Mouse (Mus musculus) cerebellum, adult 11-12 months (tissue): ENCODE data around the gene Smpd4.
"Not testable (repeated sequence)": the region's sequence is repeated elsewhere in the genome, so short reads cannot be mapped to it uniquely, and the experiment has no call there.

ENCODE experiments used
- DNase-seq: peaks from one replicate; pipeline ENCODE4 v3.0.0; 2022

The Smpd4 gene

DNA sequence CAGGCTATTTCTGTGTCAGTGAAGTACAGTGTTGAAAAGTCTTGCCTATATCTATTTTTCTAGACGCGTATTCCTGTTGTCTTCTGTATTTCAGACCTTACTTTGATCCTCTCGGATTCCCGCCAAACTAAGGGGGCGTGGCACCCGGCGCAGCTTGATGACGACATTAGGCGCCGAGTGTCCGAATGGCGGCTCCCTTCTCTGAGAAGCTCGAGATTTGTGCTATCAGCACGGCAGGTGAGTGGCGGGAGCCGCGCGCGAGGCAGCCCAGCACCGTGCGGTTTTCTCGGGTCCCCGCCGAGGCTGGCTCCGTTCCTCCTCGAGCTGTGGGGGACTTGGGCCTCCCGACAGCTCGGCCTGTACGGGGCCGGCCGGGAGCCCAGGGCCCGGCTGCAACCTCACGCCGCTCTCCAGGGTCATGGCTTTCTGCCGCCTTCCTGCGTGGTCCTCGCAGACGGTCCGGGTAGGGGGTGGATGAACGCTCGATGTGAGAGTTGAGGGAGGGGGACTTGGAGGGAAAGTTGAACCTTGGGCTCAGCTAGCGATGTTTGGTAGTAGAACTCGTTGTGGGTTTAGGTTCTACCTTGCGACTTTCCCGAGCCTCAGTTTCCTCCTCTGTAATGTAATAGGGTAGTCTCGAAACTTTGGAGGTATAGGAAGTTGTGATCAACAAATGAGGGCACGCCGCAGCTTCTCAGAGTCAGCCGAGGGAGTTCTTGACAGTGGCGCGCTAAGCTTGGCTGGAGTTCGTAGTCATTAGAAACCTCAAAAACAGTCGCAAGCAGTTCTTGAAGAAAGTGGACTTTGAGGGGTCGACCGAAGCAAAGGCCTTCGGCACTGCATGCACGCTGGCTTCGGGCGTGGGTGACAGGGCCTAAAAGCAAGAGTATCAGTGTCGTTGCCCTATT, at the start of gene Smpd4:
Gene Smpd4, plus strand, starts transcription at position 157 of the 908 bp plus-strand sequence.
- peak; percentile 80 for DNase-seq

GRCm38 (mm10) chr16:17575870-17576824, 43.0 kb upstream of the Smpd4 start:
- peak; percentile 84 for DNase-seq

DNA sequence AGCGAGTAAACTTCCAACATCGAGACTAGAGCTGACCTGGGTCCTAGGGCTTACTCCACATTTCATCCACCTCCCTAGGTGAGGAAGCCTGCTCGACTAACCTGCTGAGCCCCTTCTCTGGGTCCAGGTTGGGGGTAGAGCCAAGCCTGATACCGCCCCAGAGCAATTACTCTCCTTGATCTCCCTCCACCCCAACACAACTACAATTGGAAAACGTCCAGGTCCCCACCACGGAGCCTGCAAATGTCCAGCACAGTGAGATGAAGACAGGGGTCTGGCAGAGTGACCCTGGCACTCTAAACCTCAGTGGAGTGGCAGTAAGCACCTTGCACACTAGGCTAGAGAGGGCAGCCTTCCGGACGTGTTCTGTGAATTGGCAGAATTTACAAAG, 42.3 kb upstream of the Smpd4 start:
- peak; percentile 39 for DNase-seq

- DNase-seq = no peak
Measured at GRCm38 (mm10) chr16:17583064-17583463, 36.1 kb upstream of the Smpd4 start, which contains the start of gene Slc7a4. Gene Slc7a4, minus strand, starts transcription at chr16:17583214.

DNA sequence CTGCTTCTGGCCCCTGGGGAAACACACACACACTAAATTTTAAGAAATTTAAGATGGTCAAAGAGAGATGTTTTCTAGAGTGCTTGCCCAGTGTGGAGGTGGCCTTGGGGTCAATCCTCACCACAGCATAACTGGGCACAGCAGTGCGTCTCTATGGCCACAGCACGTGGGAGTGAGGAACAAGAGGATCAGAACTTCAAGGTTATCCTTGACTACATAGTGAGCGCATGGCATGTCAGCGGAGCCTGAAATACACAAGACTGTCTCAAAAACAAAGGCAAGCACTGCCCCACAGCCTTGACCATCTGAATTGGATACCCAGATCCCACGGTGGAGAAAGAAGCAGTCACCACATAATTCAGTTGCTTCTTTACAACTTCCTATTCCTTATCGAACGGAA, 34.6 kb upstream of the Smpd4 start:
- no peak for DNase-seq

DNA sequence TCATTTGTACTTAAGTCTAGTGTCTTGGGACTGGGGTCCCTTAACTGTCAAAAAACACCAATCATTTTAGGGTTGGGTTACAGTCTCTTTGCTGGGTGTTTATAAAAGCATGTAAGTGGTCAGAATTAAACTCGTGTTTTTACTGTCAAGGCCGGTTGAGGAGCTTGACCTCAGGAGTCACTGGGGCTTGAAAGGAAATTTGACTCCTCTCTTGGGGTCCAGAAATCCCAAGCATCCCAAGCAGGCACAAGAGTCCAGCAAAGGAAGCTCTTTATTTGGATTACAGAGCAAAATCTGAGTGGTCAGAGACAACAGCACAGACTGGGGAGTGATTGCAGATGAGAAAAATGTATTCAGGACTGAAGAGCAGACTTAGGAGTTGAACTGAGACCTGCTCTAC, 28.4 kb upstream of the Smpd4 start:
- DNase-seq = no peak

DNA sequence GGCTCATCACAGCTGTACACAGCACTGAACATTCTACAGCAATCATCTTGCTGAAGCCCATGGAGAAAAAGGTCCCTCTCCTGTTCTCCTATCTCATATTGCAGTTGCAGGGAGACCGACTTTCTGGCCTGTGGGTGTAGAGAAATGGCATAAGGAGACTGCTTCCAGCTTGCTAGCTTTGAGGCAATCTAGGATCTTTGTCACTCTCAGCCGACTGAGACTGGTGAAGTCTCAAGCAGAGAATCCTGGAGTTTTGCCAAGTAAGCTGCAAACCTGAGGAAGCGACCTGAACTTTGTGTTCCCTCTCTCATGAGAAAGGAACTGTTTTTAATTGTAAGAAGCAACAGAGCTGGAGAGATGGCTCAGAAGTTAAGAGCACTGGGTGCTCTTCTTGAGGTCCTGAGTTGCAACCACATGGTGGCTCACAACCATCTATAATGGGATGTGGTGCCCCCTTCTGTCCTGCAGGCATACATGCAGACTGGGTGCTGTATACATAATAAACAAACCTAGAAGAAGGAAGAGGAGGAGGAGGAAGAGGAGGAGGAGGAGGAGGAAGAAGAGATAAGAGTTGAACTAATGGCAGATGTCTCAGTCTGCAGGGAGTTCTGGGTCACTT, 18.1 kb upstream of the Smpd4 start:
- no peak for DNase-seq

DNA sequence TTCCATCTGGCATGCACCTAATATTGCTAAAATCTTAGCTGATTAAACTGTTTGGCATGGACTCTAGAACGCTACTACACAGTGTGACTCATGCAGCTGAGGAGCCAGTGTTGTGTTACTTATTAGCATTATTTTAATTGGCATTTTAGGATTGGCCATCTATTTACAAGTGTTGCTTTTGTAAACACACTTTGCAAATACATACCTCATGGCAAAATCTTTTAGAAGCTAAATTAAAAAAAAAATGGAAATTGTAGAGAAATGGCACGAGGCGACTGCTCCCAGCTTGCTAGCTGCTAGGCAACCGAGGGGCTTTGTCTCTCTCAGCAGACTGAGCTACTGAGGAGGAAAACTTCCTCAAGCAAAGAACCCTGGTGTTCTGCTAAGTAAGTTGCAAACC, 14.2 kb upstream of the Smpd4 start:
- no peak for DNase-seq

DNA sequence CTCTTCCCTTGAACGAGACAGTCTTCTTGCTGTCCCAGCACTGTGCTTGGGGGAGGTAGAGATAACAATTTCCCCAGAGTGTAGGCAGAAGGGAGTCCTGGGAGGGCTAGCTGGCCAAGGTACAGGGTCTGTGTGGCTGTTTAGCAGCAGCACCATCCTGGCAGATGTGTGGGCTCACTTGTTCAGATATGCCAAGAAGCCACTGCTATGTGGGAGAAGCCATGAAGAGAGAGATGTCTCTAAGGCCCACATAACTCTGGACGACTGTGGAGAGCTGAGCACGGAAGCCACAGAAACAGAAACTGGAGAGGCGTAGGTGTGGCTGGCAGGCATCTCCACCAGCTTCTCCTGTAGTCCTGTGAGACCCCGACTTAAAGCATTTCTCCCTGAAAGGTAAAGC, 13.5 kb upstream of the Smpd4 start:
- no peak for DNase-seq

GRCm38 (mm10) chr16:17611383-17611782, 7.8 kb upstream of the Smpd4 start:
- no peak for DNase-seq

DNA sequence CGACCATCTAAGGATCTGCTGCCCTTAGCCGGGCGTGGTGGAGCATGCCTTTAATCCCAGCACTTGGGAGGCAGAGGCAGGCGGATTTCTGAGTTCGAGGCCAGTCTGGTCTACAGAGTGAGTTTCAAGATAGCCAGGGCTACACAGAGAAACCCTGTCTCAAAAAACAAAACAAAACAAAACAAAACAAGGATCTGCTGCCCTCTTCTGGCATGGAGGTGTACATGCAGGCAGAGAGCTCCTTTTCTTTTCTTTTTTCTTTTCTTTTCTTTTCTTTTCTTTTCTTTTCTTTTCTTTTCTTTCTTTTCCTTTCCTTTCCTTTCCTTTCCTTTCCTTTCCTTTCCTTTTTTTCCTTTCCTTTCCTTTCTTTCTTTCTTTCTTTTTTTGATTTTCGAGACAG, 4.4 kb upstream of the Smpd4 start:
- DNase-seq = not testable (repeated sequence)

GRCm38 (mm10) chr16:17616212-17616611, 2.9 kb upstream of the Smpd4 start:
- DNase-seq = no peak

DNA sequence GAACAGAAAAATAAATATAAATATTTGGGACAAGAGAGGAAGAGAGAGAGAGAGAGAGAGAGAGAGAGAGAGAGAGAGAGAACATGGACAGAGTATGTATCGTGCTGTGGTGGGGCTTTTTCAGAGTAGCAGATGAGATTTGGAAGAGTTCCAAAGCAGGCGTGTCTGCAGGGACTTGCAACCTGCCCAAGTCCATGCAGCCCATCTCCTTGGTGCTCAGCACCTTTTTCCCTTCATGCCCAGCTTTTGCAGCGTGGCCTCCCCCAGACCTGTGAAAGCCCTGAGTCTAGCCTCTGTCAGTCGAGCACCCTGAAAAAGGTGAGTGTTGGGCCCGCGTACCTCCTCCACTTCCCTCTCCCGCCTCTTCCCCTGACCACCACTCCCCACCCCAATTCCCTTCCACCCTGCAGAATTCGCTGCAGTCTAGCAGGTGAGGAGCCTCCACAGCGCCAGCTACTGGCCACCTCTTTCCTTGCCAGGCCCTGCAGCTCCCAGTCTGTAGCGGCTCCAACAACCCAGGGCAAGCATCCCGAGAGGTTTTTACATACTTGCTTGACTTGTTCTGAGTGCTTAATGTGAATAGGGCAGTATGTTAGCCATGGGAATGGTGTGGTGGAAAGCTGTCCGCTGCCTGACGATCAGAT, 1.1 kb upstream of the Smpd4 start:
- DNase-seq = peak; percentile 61

- no peak for DNase-seq
Measured at GRCm38 (mm10) chr16:17621936-17622335, 2.8 kb downstream of the Smpd4 start.

DNA sequence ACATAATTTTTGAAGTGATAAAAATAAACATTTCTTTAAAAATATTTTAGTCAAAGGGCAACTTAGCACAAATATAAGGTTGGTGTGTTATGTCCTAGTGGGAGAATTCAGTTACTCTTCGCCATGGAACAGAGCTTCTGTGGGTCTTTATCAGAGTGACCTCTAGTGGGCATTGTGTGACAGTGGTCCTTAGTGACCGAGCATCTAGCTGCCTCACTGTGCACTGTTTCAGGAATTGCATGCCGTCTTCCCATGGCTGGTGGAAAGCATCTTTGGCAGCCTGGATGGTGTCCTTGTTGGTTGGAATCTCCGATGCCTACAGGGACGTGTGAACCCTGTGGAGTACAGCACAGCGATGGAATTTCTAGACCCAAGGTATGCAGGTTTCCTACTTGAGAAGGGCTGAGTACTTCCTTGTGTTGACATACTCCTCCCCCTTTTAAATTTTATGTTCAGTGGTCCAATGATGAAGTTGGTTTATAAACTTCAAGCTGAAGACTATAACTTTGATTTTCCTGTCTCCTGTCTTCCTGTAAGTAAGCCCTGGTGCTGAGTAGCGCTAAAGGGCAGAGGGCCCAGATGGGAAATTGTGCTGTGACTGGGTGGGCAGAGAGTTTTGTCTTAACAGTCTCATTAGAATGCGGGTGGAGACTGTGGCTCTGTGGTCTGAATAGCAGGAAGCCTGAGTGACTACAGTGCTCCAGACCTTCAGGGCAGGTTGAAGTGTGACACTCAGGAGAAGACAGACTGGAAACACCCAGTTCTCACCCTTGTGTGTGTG, 6.5 kb downstream of the Smpd4 start:
- DNase-seq = no peak

DNA sequence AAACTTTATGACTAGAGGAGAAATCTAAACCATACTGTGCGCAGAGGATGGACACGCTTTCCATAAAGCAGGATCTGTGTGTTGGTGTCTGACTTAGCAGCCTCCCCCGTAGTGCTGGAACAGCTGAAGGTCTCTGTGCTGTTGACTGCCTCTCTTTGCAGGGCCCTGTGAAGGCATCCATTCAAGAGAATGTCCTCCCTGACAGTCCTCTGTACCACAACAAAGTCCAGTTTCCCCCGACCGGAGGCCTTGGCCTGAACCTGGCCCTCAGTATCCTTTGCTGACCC, 7.1 kb downstream of the Smpd4 start:
- no peak for DNase-seq

DNA sequence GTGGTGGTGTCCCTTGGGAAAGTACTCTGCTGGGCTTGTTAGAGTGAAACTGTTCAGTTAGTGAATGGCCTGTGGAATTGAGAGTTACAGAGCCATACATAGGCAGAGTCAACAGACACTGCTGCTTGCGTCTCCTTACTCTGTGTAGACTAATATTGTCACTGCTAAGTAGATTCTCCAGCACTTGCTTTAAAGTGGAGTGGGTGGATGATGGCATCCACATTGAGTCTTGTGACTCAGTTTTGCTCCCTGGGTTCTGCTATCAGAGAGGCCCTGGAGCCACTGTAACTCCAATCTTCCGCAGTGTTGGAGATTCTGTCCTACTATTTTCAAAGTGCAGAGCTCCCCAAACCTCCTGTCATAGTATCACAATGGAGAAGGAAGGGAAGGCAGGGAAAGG, 13.4 kb downstream of the Smpd4 start:
- DNase-seq = no peak

DNA sequence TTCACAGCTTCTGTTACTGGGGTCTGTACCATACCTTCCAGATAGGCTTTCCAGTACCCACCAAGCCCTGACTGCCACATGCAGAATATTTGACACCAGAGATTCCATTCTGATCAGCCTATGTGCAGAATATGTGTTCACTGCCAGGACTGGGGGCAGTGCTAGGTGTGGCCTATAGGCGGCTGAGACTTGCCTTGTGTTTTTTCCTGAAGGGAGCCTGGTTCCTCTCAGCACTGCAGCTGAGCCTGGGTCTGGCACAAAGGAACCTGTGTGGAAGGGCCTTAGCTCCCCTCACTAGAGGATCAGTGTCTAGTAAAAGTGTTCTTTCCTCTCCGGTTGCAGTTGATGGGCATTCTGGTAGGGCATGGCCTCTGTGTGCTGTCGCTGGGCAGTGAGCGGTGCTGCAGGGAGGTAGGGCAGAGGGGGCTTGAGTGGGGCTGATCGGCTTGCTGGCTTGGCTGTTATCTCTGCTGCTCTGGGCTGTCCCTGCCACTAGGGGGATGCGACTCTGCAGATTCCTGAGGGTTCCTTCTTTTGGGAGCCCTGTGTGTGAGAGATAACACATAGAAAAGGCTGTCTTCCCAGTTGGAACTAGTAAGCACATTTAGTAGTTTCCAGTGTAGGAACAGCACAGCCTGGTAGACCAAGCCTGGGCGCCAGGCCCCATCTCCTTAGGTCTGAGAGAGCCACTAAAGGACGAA, 14.5 kb downstream of the Smpd4 start:
- DNase-seq = no peak

DNA sequence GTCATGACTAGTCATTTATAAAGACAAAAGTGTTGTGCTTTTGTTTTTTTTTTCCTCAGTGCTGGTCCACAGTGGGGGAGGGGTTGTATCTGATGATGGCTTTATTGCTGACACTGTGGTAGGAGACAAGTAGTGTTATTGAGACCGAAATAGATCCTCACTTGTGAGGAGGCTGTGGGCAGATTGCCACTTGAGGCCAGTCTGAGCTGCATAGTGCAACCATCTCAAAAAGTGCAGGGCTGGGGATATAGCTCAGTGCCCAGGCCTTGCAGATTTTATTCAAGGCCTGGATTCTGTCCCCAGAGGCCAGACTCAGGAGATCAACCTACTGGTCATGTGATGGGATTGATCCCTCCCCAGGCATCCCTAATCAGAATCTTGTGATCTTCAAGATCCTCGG, 17.8 kb downstream of the Smpd4 start:
- no peak for DNase-seq

- no peak for DNase-seq
Measured at GRCm38 (mm10) chr16:17637610-17638009, 18.5 kb downstream of the Smpd4 start.

- peak; percentile 38 for DNase-seq
Measured at GRCm38 (mm10) chr16:17638036-17638628, 19.0 kb downstream of the Smpd4 start.
